Mouse (Mus musculus) intestine, embryonic 16.5 days (tissue): ENCODE data around the gene Soat2. TPM values are rescaled to one million over a fixed set of nuclear protein-coding genes. Genes with fewer than 3 reads are reported as not detected.
A peak's percentile ranks its signal among the peaks of the same experiment; 100 is the strongest.

Source experiments
- ATAC-seq: fragments of 200-750 bp; cut with Nextera tagmentation; 2 replicates; pipeline ENCODE4 v1.8.0; 2017; ENCODE audit warnings: moderate TSS enrichment, moderate library complexity
- H3K27ac ChIP-seq: fragments of 300-500 bp; sonication (generic); 2 replicates; pipeline ENCODE4 v1.5.1; 2014; ENCODE audit warnings: mild to moderate bottlenecking, low read length
- H3K27me3 ChIP-seq: fragments of 300-500 bp; sonication (generic); replicated peaks from 2 replicates; pipeline ENCODE4 v1.6.1; 2014; ENCODE audit warnings: low read length, control low read depth, mixed read lengths; ENCODE audit not compliant: control insufficient read depth, insufficient read depth
- H3K36me3 ChIP-seq: fragments of 300-500 bp; sonication (generic); 2 replicates; pipeline ENCODE4 v1.6.1; 2014; ENCODE audit warnings: low read length, control low read depth; ENCODE audit not compliant: control insufficient read depth, insufficient read depth
- H3K4me1 ChIP-seq: fragments of 300-500 bp; sonication (generic); 2 replicates; pipeline ENCODE4 v1.6.1; 2014; ENCODE audit warnings: low read length, control low read depth, mixed read lengths; ENCODE audit not compliant: control insufficient read depth, insufficient read depth
- H3K4me2 ChIP-seq: fragments of 300-500 bp; sonication (generic); 2 replicates; pipeline ENCODE4 v1.6.1; 2014; ENCODE audit warnings: low read depth, low read length, control low read depth
- H3K4me3 ChIP-seq: fragments of 300-500 bp; sonication (generic); 2 replicates; pipeline ENCODE4 v1.5.1; 2014; ENCODE audit warnings: mild to moderate bottlenecking, low read length
- H3K9ac ChIP-seq: fragments of 300-500 bp; sonication (generic); 2 replicates; pipeline ENCODE4 v1.6.1; 2014; ENCODE audit warnings: low read depth, low read length
- H3K9me3 ChIP-seq: fragments of 300-500 bp; sonication (generic); 2 replicates; pipeline ENCODE4 v1.6.1; 2016; ENCODE audit warnings: low read length, control low read depth; ENCODE audit not compliant: control insufficient read depth
- WGBS: fragments of 180-500 bp; shearing (Covaris S2); extraction: QIAGEN DNeasy Blood & Tissue Kit; methylation state at CpG from one replicate; pipeline ENCODE4 v1.1.7; 2014; 5-methylcytosine and 5-hydroxymethylcytosine counted together
- polyA plus RNA-seq: library from polyadenylated mRNA; unstranded; fragments of >200 nt; fragmentation: Nextera tagmentation; extraction: Ambion mirVana; gene quantifications from 2 replicates; pipeline ENCODE4 v1.2.1, GENCODE M21; 2015

Soat2 gene
- polyA plus RNA-seq, 1 experiment from 2014 or later, result 25.0 TPM

GRCm38 (mm10) chr15:102142914-102143912, 7.1 kb upstream of the Soat2 start:
- Histone ChIP-seq H3K9ac (no peak overlapping the region), H3K4me3 (no peak overlapping the region), H3K27ac (no peak overlapping the region), H3K9me3 (no peaks in the 10 kb centered on the region), H3K4me2 (no peak overlapping the region), H3K27me3 (peaks cover 14% of the 10 kb centered on the region), H3K36me3 (no peaks in the 10 kb centered on the region), H3K4me1 (peaks cover 16% of the 10 kb centered on the region; the same call in 1 of the 2 replicates)
- no peak for ATAC-seq
- 48% methylated on average over 23 of the region's 23 CpGs for WGBS

- no peaks in the 10 kb centered on the region for H3K9me3 ChIP-seq
- H3K9ac ChIP-seq, result peak within 1 kb of the TSS; percentile 52
These were observed 6.0 kb upstream of the Soat2 start, which contains the start of gene Igfbp6 for GRCm38 (mm10) chr15:102144274-102144711. Gene Igfbp6, plus strand, starts transcription at chr15:102144362.

GRCm38 (mm10) chr15:102144726-102145125, 5.6 kb upstream of the Soat2 start:
- Histone ChIP-seq H3K9ac (peak overlapping the region; percentile 52), H3K4me1 (peaks cover 24% of the 10 kb centered on the region), H3K36me3 (no peaks in the 10 kb centered on the region), H3K4me3 (peak overlapping the region; percentile 18), H3K4me2 (peak overlapping the region; percentile 11), H3K27ac (no peak overlapping the region), H3K9me3 (no peaks in the 10 kb centered on the region), H3K27me3 (peaks cover 14% of the 10 kb centered on the region)
- ATAC-seq, result no peak
- 26% methylated on average over 19 of the region's 19 CpGs for whole genome bisulfite sequencing

More at GRCm38 (mm10) chr15:102144274-102144711, 6.0 kb upstream of the Soat2 start, which contains the start of gene Igfbp6:
- WGBS, result 13% methylated on average over 22 of the region's 22 CpGs
- Histone ChIP-seq H3K36me3 (no peaks in the 10 kb centered on the region), H3K4me1 (peaks cover 20% of the 10 kb centered on the region; the same call in 1 of the 2 replicates), H3K27me3 (peaks cover 14% of the 10 kb centered on the region), H3K4me2 (peak within 1 kb of the TSS; percentile 11), H3K27ac (no peak within 1 kb of the TSS), H3K4me3 (peak within 1 kb of the TSS; percentile 18)
- no peak for ATAC-seq

GRCm38 (mm10) chr15:102145330-102145729, 5.0 kb upstream of the Soat2 start:
- no peak for ATAC-seq
- H3K4me2 ChIP-seq, result no peak overlapping the region
- H3K4me3 ChIP-seq, result no peak overlapping the region
- H3K9me3 ChIP-seq, result no peaks in the 10 kb centered on the region
- peaks cover 27% of the 10 kb centered on the region for H3K4me1 ChIP-seq
- H3K36me3 ChIP-seq, result no peaks in the 10 kb centered on the region
- H3K9ac ChIP-seq, result no peak overlapping the region
- WGBS, result 82% methylated on average over 10 of the region's 10 CpGs
- H3K27me3 ChIP-seq, result peaks cover 14% of the 10 kb centered on the region
- H3K27ac ChIP-seq, result no peak overlapping the region

- Histone ChIP-seq H3K9ac (no peak overlapping the region), H3K4me1 (peaks cover 30% of the 10 kb centered on the region), H3K27me3 (peaks cover 14% of the 10 kb centered on the region), H3K4me3 (no peak overlapping the region), H3K36me3 (no peaks in the 10 kb centered on the region), H3K27ac (no peak overlapping the region), H3K4me2 (no peak overlapping the region), H3K9me3 (no peaks in the 10 kb centered on the region)
- WGBS, result 87% methylated on average over 5 of the region's 5 CpGs
- no peak for ATAC-seq
These were observed 4.2 kb upstream of the Soat2 start for GRCm38 (mm10) chr15:102146089-102146488.

- ATAC-seq, result no peak
- no peak overlapping the region for H3K4me2 ChIP-seq
- H3K4me1 ChIP-seq, result peaks cover 30% of the 10 kb centered on the region
- peaks cover 14% of the 10 kb centered on the region for H3K27me3 ChIP-seq
- no peak overlapping the region for H3K4me3 ChIP-seq
- no peak overlapping the region for H3K9ac ChIP-seq
- H3K36me3 ChIP-seq, result no peaks in the 10 kb centered on the region
- no peaks in the 10 kb centered on the region for H3K9me3 ChIP-seq
- 11% methylated on average over 1 of the region's 1 CpGs for WGBS
- H3K27ac ChIP-seq, result no peak overlapping the region
These were observed 3.4 kb upstream of the Soat2 start for GRCm38 (mm10) chr15:102146882-102147281.

GRCm38 (mm10) chr15:102147674-102148402, 2.5 kb upstream of the Soat2 start:
- H3K9me3 ChIP-seq, result no peaks in the 10 kb centered on the region
- H3K4me2 ChIP-seq, result no peak overlapping the region
- no peaks in the 10 kb centered on the region for H3K36me3 ChIP-seq
- peak overlapping the region; percentile 17; the same call in 1 of the 2 replicates for H3K9ac ChIP-seq
- no peak for ATAC-seq
- peaks cover 14% of the 10 kb centered on the region for H3K27me3 ChIP-seq
- 63% methylated on average over 16 of the region's 16 CpGs for WGBS
- H3K4me3 ChIP-seq, result no peak overlapping the region
- H3K4me1 ChIP-seq, result peaks cover 32% of the 10 kb centered on the region
- no peak overlapping the region for H3K27ac ChIP-seq

GRCm38 (mm10) chr15:102149561-102149960, 765 bp upstream of the Soat2 start:
- peaks cover 9% of the 10 kb centered on the region for H3K27me3 ChIP-seq
- H3K9ac ChIP-seq, result no peak overlapping the region
- no peaks in the 10 kb centered on the region for H3K9me3 ChIP-seq
- ATAC-seq, result peak; percentile 30; the same call in 1 of the 2 replicates
- WGBS, result 51% methylated on average over 4 of the region's 4 CpGs
- peaks cover 22% of the 10 kb centered on the region for H3K4me1 ChIP-seq
- H3K36me3 ChIP-seq, result no peaks in the 10 kb centered on the region
- no peak overlapping the region for H3K4me3 ChIP-seq
- H3K27ac ChIP-seq, result peak overlapping the region; percentile 95
- H3K4me2 ChIP-seq, result 0 out of 2 replicates have a peak overlapping the region, but pooled peaks have one; percentile 47

GRCm38 (mm10) chr15:102152646-102153045, 2.3 kb downstream of the Soat2 start:
- H3K36me3 ChIP-seq, result no peaks in the 10 kb centered on the region
- 48% methylated on average over 4 of the region's 4 CpGs for WGBS
- ATAC-seq, result no peak
- no peak overlapping the region for H3K4me3 ChIP-seq
- no peak overlapping the region for H3K4me2 ChIP-seq
- H3K27ac ChIP-seq, result no peak overlapping the region; the same call in 1 of the 2 replicates
- H3K9ac ChIP-seq, result no peak overlapping the region
- no peaks in the 10 kb centered on the region for H3K27me3 ChIP-seq
- peaks cover 17% of the 10 kb centered on the region for H3K4me1 ChIP-seq
- H3K9me3 ChIP-seq, result no peaks in the 10 kb centered on the region
